Mouse (Mus musculus) forebrain, embryonic 12.5 days (tissue): ENCODE results near the gene Lpp. TPM values are rescaled to one million over a fixed set of nuclear protein-coding genes. Genes with fewer than 3 reads are reported as not detected.

ENCODE experiments used
- ATAC-seq: fragments of 200-750 bp; cut with Nextera tagmentation; 2 replicates; pipeline ENCODE4 v1.8.0; 2017; ENCODE audit warnings: moderate TSS enrichment; ENCODE audit not compliant: low FRiP score
- H3K27ac ChIP-seq: fragments of 300-500 bp; sonication (generic); 2 replicates; pipeline ENCODE4 v1.5.1; 2016; ENCODE audit warnings: mild to moderate bottlenecking
- H3K27me3 ChIP-seq: fragments of 300-500 bp; sonication (generic); 2 replicates; pipeline ENCODE4 v1.6.1; 2016; ENCODE audit warnings: mild to moderate bottlenecking
- H3K36me3 ChIP-seq: fragments of 300-500 bp; sonication (generic); replicated peaks from 2 replicates; pipeline ENCODE4 v1.6.1; 2016; ENCODE audit warnings: mild to moderate bottlenecking
- H3K4me1 ChIP-seq: fragments of 300-500 bp; sonication (generic); 2 replicates; pipeline ENCODE4 v1.6.1; 2016
- H3K4me2 ChIP-seq: fragments of 300-500 bp; sonication (generic); 2 replicates; pipeline ENCODE4 v1.6.1; 2016; ENCODE audit warnings: mild to moderate bottlenecking, moderate library complexity
- H3K4me3 ChIP-seq: fragments of 300-500 bp; sonication (generic); replicated peaks from 2 replicates; pipeline ENCODE4 v1.5.1; 2016; ENCODE audit warnings: mild to moderate bottlenecking
- H3K9ac ChIP-seq: fragments of 300-500 bp; sonication (generic); 2 replicates; pipeline ENCODE4 v1.6.1; 2016; ENCODE audit warnings: mild to moderate bottlenecking
- H3K9me3 ChIP-seq: fragments of 300-500 bp; sonication (generic); 2 replicates; pipeline ENCODE4 v1.6.1; 2016
- WGBS: fragments of 180-500 bp; shearing (Covaris S2); methylation state at CpG from one replicate; pipeline ENCODE4 v1.1.7; 2016; 5-methylcytosine and 5-hydroxymethylcytosine counted together
- polyA plus RNA-seq: library from polyadenylated mRNA; unstranded; fragments of >200 nt; fragmentation: Nextera tagmentation; extraction: Ambion mirVana; gene quantifications from 2 replicates; pipeline ENCODE4 v1.2.1, GENCODE M21; 2016

Lpp gene
- polyA plus RNA-seq, 1 experiment from 2014 or later = 18.1 TPM

DNA sequence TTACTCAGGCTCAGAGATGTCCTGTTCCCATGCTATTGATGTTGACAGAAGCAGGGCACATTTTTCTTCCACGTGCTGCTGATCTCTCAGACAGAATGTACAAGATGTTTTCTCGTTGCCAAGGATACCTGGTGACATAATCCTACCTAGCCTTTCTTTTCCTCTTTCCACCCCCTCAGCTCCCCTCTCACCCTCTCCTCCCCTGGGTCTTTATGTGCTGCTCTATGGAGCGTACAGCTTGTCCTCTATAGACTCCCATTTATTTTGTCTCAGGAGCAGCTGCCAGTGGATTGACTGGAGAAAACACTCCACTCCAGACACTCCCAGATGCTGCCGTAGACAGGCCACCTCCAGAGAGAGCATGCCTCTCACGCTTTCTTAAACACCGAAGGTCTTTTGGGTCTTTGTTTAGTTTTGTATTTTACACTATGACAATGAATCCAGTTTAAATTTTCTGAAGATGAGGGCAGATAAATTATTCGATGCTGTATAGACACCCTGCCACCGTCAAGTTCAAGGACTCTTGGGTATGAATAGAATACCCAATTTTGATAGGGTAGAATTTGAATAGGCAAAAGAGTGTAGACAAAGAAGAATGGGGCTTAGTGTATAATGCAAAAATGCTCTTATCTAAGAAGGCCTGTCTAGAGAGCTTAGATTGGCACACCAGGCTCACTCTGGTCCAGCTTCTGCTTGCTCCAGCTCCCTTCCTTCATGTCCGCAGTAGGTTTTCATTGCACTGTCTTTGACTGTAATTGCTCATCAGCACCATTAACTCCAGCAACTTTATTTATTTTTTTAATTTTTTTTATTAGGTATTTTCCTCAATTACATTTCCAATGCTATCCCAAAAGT lies 548.2 kb downstream of the Lpp start:
- H3K9ac ChIP-seq = no peak overlapping the region
- H3K4me3 ChIP-seq = no peak overlapping the region
- 24% methylated on average over 9 of the region's 9 CpGs for WGBS
- H3K36me3 ChIP-seq = no peaks in the 10 kb centered on the region
- H3K9me3 ChIP-seq = no peaks in the 10 kb centered on the region
- H3K27me3 ChIP-seq = no peaks in the 10 kb centered on the region
- H3K4me2 ChIP-seq = no peak overlapping the region
- ATAC-seq = peak; percentile 91
- H3K27ac ChIP-seq = peak overlapping the region; percentile 42
- H3K4me1 ChIP-seq = peaks cover 25% of the 10 kb centered on the region

DNA sequence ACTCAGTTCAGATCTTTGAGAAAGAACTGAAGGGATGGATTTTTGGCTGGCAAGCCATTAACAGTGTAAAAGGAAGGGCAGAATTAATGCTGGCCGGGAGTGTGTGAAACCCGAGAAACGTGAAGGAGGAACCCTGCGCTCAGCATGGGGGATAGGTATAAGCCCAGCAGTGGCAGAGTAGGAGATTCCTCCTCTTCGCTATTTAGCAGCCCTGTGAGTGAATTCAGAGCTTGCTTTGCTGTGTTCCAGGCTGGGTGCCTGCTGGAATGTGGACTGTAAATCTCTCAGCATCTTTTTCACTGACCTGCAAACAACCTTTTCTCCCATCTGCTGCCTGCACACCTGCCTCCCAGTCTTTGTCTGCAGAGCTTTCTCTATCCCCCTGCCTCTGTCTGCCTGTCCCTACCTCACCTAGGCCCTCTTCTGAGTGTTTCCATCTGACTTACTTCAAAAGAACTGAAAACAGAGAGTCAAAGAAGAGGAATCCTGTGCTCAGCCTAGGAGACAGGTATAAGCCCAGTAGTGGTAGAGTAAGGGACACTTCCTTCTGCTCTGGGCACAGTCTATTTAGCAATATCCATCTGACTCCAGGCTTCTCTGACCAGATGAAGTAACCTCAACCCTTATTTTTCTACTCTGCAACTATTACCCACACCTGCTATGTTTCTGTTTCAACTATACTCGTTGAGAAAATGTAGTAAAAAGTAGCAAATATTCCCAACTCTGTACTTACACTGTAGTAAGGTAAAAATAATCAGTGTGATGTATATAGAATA lies 550.4 kb downstream of the Lpp start:
- WGBS = 29% methylated on average over 6 of the region's 6 CpGs
- Histone ChIP-seq H3K36me3 (no peaks in the 10 kb centered on the region), H3K9ac (no peak overlapping the region), H3K4me1 (peaks cover 25% of the 10 kb centered on the region), H3K4me2 (no peak overlapping the region), H3K27me3 (no peaks in the 10 kb centered on the region), H3K9me3 (no peaks in the 10 kb centered on the region), H3K27ac (no peak overlapping the region), H3K4me3 (no peak overlapping the region)
- ATAC-seq = no peak

DNA sequence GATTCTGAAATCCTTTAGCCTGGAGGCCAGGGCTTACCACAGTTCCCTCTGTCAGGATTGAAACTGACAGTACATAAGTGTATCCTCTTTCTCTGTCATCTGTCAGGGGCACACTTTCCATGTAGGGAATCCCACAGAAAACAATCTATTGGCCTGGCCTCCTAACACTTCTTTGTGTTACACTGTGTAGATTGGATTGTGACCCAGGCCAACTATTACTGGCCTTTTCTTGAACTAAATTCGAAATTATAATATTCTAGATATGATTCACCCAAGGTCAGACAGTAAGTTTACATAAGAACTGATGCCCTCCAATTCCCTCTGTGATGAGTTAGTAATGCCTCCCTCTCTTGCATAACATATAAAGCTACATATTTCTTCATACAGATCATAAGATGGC lies 553.0 kb downstream of the Lpp start:
- 87% methylated on average over 1 of the region's 1 CpGs for WGBS
- H3K4me3 ChIP-seq = no peak overlapping the region

DNA sequence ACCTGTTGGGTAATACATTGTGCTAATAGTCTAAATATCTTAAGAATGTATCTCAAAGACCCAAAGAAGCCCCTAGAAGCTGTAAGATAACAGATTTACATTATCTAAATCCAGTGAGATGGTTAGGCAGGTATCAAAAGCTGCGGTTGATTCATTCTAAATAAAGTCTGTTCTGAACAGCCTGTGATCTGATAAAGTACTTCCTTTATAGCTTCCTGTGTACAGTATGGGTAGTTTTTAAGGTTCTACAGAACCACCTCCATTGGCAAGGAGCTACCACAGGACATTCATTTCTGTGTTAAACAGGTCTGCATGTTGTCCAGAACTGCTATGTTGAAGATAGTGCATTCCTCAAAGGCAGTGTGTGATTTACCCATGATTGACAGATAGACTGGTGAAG lies 554.2 kb downstream of the Lpp start:
- 97% methylated on average over 1 of the region's 1 CpGs for WGBS
- H3K36me3 ChIP-seq = no peaks in the 10 kb centered on the region
- no peaks in the 10 kb centered on the region for H3K27me3 ChIP-seq
- no peak for ATAC-seq
- H3K4me1 ChIP-seq = peaks cover 18% of the 10 kb centered on the region
- no peaks in the 10 kb centered on the region for H3K9me3 ChIP-seq
- no peak overlapping the region for H3K27ac ChIP-seq
- no peak overlapping the region for H3K9ac ChIP-seq
- no peak overlapping the region for H3K4me2 ChIP-seq
- H3K4me3 ChIP-seq = no peak overlapping the region

More for the DNA sequence above, 553.0 kb downstream of the Lpp start:
- no peak for ATAC-seq
- H3K27me3 ChIP-seq = no peaks in the 10 kb centered on the region
- H3K4me1 ChIP-seq = peaks cover 23% of the 10 kb centered on the region
- H3K27ac ChIP-seq = no peak overlapping the region
- H3K9me3 ChIP-seq = no peaks in the 10 kb centered on the region
- no peaks in the 10 kb centered on the region for H3K36me3 ChIP-seq
- no peak overlapping the region for H3K4me2 ChIP-seq
- H3K9ac ChIP-seq = no peak overlapping the region

GRCm38 (mm10) chr16:24948091-24948690 lies 554.9 kb downstream of the Lpp start:
- H3K4me1 ChIP-seq = peaks cover 16% of the 10 kb centered on the region
- 50% methylated on average over 3 of the region's 3 CpGs for WGBS
- no peak for ATAC-seq

GRCm38 (mm10) chr16:24949265-24949664 lies 556.0 kb downstream of the Lpp start:
- H3K9ac ChIP-seq = no peak overlapping the region
- H3K27ac ChIP-seq = no peak overlapping the region

More at GRCm38 (mm10) chr16:24948091-24948690, 554.9 kb downstream of the Lpp start:
- no peaks in the 10 kb centered on the region for H3K36me3 ChIP-seq
- no peak overlapping the region for H3K9ac ChIP-seq
- H3K9me3 ChIP-seq = no peaks in the 10 kb centered on the region
- no peak overlapping the region for H3K4me3 ChIP-seq
- H3K27me3 ChIP-seq = no peaks in the 10 kb centered on the region
- no peak overlapping the region for H3K4me2 ChIP-seq
- no peak overlapping the region for H3K27ac ChIP-seq

DNA sequence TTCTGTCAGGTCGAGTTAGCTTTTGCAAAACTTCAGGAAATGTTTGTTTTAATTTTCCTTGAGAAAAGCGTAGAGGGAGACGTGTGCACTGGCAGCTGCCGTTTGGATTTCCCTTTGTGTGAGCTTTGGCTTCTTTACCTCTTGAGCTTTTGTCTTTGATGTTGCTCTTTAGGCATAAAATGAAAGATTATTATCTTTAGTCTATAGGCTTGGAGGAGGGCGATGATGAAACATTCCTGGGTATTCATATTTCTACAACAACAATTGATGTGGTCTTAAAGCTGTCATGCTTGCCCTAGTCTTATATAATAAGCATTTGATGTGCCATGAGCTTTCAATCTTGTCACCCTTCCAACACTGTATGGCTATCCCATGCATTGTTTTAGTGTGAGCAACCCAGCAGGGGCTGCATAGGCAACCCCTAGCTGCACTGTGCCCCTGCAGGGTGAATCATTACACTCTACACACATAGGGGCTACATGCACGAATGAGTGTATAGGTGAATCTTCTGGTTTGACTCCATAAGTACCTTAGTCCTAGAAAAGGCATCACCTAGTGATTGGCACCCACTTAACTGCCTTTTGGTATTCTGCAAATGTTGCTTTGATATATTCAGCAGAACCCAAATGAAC lies 556.9 kb downstream of the Lpp start:
- WGBS = 57% methylated on average over 6 of the region's 6 CpGs

More at GRCm38 (mm10) chr16:24949265-24949664, 556.0 kb downstream of the Lpp start:
- WGBS = 95% methylated on average over 3 of the region's 3 CpGs
- Histone ChIP-seq H3K27me3 (no peaks in the 10 kb centered on the region), H3K9me3 (no peaks in the 10 kb centered on the region), H3K4me1 (peaks cover 10% of the 10 kb centered on the region), H3K36me3 (no peaks in the 10 kb centered on the region), H3K4me2 (no peak overlapping the region), H3K4me3 (no peak overlapping the region)
- no peak for ATAC-seq

GRCm38 (mm10) chr16:24951909-24952308 lies 558.6 kb downstream of the Lpp start:
- WGBS = 75% methylated on average over 5 of the region's 5 CpGs
- Histone ChIP-seq H3K27me3 (no peaks in the 10 kb centered on the region), H3K27ac (no peak overlapping the region), H3K4me3 (no peak overlapping the region), H3K9ac (no peak overlapping the region), H3K4me1 (peaks cover 4% of the 10 kb centered on the region; the same call in 1 of the 2 replicates), H3K4me2 (no peak overlapping the region), H3K36me3 (no peaks in the 10 kb centered on the region), H3K9me3 (no peaks in the 10 kb centered on the region)
- ATAC-seq = no peak

More for the DNA sequence above, 556.9 kb downstream of the Lpp start:
- H3K27ac ChIP-seq = no peak overlapping the region
- H3K27me3 ChIP-seq = no peaks in the 10 kb centered on the region
- no peak overlapping the region for H3K4me3 ChIP-seq
- no peaks in the 10 kb centered on the region for H3K9me3 ChIP-seq
- peaks cover 4% of the 10 kb centered on the region; the same call in 1 of the 2 replicates for H3K4me1 ChIP-seq
- no peaks in the 10 kb centered on the region for H3K36me3 ChIP-seq
- H3K4me2 ChIP-seq = no peak overlapping the region
- ATAC-seq = no peak
- no peak overlapping the region for H3K9ac ChIP-seq

- peaks cover 4% of the 10 kb centered on the region; the same call in 1 of the 2 replicates for H3K4me1 ChIP-seq
- 63% methylated on average over 7 of the region's 7 CpGs for WGBS
- no peaks in the 10 kb centered on the region for H3K9me3 ChIP-seq
- H3K4me3 ChIP-seq = no peak overlapping the region
- no peak overlapping the region for H3K4me2 ChIP-seq
- H3K9ac ChIP-seq = no peak overlapping the region
- no peak overlapping the region for H3K27ac ChIP-seq
- no peaks in the 10 kb centered on the region for H3K36me3 ChIP-seq
- no peaks in the 10 kb centered on the region for H3K27me3 ChIP-seq
- no peak for ATAC-seq
Observed at GRCm38 (mm10) chr16:24955054-24955453, 561.7 kb downstream of the Lpp start.

DNA sequence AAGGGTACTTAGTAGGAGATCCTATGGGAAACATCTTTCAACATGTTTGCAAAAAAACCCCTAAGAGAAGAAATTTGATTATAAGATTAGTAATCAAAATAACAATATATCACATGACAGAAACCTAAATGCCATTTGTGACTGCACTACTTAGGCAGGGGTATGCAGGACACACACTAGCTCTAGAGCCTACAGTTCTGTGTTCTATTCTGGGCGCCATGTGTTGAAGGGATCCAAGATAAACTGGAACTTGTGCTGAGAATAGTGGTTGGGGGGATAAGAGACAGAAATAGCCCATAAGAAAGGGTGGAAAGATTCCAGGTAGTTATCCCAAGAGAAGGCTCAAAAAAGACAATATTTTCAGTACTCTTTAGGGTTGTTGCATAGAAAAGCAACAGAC lies 565.4 kb downstream of the Lpp start:
- no peak for ATAC-seq
- no peaks in the 10 kb centered on the region for H3K36me3 ChIP-seq

GRCm38 (mm10) chr16:24960901-24961806 lies 567.8 kb downstream of the Lpp start:
- 76% methylated on average over 10 of the region's 10 CpGs for WGBS
- Histone ChIP-seq H3K4me3 (no peak overlapping the region), H3K9ac (no peak overlapping the region), H3K27me3 (no peaks in the 10 kb centered on the region), H3K27ac (no peak overlapping the region), H3K36me3 (no peaks in the 10 kb centered on the region), H3K4me1 (no peaks in the 10 kb centered on the region), H3K9me3 (no peaks in the 10 kb centered on the region), H3K4me2 (no peak overlapping the region)
- ATAC-seq = no peak

More for the DNA sequence above, 565.4 kb downstream of the Lpp start:
- Histone ChIP-seq H3K4me1 (no peaks in the 10 kb centered on the region), H3K9me3 (no peaks in the 10 kb centered on the region), H3K27me3 (no peaks in the 10 kb centered on the region), H3K9ac (no peak overlapping the region), H3K4me3 (no peak overlapping the region), H3K4me2 (no peak overlapping the region), H3K27ac (no peak overlapping the region)
- WGBS = 86% methylated on average over 1 of the region's 1 CpGs
